Mouse (Mus musculus) spleen, postnatal 36 days (tissue): ENCODE data around the gene Ccr4.

Source experiments
- DNase-seq, 2 experiments: peaks; one replicate each; pipeline ENCODE4 v3.0.0; 2022; ENCODE audit warnings: low spot score in 2 of 2, mixed read lengths in 1 of 2

The Ccr4 gene

DNA sequence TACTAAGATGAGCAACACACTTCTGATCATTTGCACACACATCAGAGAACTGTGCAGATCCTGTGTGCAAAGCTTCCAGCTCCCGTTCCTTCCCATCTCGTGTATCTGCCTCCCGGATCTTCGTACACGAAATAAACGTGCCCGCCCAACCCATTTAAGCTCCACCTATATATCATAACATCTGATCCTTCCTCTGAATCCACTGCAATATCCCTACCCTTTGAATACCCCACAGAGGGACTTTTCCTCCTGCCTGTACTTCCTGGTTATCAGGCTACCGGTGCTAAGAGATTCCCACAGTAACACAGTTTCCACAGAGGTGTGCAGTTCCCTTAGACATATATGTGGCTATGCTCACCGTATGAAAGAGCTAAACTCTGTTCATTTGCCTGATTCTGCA, at the start of gene Ccr4:
TSS of gene Ccr4 (minus strand) at position 101 of the 400 bp plus-strand sequence.
- no peak for DNase-seq

DNA sequence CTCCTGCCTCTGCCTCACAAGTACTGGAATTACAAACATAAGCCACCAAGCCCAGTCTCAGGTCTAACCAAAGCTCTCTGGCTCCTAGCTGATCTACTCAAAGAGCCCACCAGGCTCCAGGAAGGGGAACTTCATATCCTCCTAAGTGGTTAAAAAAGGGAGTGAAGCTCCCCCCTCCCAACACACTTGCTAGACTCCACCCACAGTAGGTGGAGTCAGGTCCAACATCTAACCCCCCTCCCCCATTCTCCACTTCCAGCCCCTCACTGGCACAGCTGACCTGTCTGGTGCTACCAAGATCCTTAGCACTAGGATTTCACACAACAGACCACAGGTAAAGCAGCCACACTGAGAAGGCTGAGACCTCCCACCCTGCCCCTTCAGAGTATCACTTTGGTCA, 49.1 kb upstream of the Ccr4 start:
- no peak for DNase-seq

DNA sequence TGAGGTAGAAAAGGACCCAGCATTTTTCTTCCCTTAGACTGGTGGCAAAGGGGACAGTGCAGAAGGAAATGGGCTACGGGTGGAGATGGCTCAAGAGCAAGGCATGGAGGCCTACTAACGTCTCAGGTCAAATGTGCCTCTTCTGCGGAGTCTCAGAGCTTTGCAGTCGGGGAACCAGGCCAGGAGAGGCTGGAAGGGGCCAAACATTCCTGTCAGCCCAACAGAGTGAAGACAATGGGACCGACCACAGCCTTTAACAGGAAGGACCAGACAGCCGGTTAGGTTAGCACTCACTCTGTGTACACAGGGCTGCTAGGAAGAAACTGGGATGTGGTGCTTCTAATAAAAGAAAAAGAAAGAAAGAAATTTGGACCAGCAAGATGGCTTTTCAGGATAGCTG, 45.3 kb upstream of the Ccr4 start:
- DNase-seq: no peak

DNA sequence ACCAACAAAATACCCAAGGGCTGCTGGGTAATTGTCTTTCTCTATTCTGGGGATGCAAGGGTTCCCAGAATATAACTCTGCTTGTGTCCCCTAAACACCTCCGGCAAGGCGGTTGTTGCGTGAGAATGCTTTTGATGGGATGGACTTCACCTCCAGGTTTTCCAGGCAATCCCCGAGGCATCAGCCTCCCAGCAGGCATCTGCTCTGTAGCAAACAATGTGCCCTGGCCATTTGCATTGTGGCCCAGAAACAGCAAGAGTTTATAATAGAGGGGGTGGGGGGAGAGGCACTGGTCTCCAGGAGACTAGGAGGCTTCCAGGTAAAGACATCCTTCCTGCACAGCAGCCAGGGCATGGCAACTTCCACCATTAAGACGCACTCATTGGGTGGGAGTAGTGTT, 44.4 kb upstream of the Ccr4 start:
- DNase-seq: no peak

DNA sequence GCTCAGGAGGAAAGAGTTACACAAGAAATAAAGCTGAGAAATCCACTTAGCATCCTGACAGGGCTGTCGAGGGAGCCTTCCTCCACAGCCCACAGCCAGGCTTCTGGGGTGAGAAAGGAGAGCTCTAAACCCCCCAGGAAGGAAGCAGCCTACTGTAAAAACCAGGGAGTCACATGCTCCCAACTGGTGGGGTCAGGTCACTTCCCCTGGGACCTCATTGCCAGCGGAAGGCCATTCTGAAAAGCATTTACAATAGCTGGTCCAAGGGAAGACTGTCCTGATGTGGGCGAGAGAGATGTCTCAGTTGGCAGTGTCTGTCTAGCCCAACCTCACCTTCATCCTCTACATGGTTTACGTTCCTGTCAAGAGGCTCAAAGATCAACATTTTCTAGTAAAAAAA, 43.8 kb upstream of the Ccr4 start:
- no peak for DNase-seq

DNA sequence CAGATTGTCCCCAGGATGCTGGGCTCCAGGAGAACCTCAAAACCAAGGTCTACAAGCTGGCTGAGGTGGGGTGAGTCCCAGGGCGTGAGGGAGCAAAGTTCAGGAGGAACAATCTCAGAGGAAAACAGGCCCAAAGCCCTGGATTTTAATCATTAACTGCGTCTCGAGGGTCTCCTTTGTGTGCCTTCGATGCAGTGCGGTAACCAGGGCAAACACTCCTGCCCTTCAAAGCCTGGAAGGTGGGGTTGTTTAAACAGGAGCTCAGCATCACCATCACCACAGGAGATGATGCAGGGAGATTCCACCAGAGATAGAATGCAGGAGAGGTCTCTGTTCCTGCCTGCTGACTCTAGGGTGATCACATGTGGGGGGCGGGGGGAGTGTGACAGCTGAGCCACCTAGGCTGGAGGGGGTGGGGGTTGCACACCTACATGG, 42.9 kb upstream of the Ccr4 start:
- DNase-seq: no peak

DNA sequence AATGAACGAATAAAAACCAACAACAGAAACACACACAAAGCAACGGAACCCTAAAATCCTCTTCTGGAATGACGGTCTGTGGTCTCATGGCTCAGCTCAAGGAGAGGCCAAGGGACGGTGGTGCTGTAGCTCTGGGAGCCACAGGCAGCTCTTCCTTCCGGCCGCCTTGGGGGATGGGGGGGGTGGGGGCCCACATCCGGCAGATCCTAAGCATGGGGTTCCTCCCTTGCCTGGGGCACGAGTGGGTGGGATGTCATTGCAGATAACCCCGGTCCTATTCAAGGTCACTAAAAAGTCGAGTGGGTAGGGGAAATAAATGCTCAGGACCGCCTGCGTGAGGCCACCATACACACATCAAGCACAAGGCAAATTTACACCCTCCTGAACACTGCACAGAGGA, 42.0 kb upstream of the Ccr4 start:
- DNase-seq: no peak

DNA sequence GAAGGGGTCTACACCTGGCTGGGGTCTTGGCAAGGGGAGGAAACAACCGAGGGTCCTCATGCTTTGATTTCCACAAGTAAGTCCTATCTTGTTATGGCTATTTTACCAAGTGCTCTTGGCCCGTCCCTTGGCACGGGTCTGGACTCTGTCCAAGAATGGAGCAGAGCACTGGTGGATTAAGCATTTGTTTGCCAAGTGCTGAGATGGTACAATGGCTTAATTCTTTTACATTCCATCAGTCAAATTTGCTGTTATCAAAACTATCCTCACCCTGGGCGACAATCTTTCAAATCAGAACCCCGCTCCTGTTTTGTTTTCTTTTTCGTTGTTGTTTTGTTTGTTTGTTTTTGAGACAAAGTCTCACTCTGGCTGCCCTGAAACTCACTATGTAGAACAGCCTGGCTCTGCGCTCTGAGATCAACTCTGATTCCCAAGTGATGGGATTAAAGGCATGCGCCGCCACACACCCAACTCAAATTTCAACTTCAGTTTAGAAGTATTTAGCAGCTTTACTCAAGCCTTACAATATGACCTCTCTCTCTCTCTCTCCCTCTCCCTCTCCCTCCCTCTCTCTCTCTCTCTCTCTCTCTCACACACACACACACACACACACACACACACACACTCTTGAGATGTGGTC, 40.2 kb upstream of the Ccr4 start:
- no peak for DNase-seq

DNA sequence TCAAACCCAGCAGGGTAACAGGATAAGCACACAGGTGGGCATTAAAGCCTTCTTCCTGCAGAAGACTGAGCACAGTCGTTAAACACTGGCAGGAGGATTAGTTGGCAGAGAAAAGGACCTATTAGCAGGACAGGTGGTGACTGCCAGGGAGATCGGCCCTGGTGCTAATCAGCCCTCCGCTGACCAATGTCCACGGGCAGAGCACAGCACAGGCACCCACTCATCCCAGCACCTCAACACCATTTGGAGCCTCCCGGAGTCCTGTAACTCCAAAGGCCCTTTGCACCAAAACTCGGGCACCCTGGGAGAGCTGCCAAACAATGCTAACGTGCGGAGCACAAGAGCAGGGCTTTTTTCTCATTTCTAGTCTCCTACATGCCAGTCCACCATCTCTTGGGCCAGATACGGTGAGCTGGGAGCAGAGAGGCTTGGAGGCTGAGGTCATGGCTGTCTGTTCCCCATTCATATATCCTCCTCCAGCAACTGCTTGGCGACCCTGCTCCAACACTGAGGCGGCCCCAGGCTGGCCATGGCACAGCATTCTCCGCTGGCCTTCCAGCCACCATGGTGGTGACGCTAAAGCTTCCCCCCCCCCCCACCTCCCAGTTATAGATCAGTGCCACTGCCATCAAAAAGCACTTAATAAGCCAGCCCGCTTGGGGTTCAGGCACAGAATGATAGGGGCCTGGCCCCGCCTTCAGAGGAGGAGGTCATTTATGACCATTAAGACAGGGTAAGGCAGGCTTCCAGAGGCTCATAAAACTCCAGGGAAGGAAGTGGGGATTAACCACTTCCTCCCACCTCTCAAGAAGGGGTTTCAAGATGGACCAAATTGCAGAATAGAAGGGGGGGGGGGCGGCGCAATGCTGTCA, 39.4 kb upstream of the Ccr4 start:
- no peak for DNase-seq

DNA sequence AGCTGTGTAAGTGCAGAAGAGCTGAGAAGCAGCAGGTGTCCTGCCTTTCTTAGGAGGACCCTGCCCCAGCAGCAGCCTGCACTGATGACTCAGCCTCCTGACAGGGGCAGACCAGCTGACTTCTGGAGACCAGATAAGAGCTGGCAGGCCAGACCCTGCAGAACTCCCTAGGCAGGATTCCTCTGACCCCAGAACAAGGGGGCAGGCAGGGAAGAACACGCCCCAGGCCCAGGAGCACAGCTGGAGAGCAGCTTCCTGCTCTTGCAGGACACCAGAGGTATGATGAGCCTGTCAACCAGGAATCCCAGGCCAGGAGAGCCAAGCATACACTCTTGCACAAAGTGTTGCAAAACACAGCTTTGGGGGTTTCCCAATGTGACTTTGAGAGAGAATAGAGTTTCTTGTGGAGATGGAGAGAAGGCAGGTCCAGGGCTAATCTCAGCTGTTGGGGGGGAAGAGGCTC, 36.6 kb upstream of the Ccr4 start:
- DNase-seq: no peak

DNA sequence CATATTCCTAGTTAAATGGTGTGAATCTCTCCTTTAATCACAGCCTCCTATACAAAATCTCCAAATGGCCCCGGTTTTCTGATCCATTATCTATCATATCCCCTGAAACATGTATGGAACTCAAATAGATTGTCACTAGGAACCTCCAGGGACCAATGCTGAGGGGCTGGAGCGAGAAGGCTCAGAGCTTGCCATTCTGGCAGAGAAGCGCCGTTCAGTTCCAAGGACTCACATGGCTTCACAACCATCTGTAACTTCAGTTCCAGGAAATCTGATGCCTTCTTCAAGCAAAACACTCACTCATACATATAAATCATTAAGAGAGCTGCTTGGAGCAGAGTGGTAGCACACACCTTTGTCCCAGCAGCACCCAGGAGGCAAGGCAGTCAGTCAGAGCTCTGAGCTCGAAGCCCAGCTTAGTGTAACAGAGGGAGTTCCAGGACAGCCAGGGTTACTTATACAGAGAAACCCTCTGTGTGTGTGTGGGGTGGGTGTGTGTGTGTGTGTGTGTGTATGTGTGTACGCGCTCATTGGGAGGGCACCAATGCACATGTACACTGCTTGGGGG, 34.4 kb upstream of the Ccr4 start:
- no peak for DNase-seq

DNA sequence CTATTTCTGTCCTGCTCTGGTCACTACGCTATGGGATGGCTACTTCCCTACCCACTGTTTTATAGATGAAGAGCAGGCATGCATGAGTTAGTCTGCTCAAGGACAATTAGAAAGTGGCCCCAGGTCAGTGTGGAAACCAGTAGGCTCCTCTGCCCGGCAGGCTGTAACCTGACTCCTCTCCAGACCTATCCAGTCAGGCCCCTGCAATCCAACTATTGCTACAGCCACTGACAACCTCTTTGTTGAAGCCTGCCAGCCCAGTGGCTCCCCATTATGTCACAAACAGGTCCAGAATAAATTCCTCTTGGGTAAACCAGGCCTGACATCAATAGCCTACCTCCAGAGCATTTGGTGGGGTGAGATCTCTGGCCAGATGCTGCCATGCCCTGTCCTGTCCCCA, 31.9 kb upstream of the Ccr4 start:
- DNase-seq: no peak

DNA sequence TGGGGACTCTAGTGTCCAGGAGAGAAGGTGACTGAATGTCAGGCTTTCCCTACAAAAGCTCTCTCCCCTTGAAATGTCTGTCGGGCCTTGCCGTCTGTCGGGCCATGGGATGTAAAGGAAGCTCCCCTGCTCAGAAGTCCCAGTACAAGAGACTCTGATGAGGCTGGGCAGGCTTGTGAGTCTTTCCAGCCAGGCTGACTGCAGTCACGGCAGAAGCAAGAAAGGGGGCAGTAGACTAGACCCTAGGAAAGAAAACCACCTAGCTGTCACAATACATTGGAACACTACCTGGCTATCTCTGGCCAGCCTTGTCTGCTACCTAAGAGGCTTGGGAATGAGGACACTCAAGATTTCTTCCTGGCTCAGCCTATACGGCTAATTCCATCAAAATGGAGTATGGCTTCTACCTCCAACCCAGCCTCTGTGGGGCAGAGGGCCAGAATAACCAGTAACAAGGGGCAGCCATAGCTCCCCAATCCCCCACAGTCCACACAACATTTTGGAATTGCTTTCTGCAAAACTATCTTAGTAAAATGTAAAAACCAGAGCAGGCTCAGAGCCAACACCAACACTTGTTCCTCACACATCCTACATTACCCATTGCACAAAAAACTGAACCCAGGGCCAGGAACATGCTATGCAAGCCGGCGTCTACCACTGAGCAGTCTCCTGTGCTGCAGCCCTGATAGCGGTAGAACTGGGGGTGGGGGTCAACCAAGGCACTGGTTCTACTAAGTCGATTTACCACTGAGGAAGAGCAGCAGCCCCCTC, 30.2 kb upstream of the Ccr4 start:
- DNase-seq: no peak

DNA sequence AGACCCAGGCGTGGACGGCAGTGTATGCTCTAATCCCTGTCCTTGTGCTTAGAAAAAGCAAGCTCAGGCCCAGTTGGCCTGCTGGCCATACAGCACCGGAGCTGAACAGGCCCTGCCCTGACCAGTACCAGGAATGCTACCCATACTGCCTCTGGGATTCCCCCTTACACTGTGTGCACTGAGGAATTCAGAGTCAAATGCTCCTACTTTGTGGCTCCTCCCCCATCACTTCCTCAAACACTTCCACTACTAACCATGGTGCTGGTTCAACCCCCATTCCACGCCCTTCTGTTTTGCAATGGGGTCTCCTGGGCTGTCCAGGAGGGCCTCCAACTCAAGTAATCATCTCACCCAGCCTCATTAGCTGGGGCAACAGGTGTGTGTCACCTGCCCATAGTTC, 29.1 kb upstream of the Ccr4 start:
- no peak for DNase-seq

DNA sequence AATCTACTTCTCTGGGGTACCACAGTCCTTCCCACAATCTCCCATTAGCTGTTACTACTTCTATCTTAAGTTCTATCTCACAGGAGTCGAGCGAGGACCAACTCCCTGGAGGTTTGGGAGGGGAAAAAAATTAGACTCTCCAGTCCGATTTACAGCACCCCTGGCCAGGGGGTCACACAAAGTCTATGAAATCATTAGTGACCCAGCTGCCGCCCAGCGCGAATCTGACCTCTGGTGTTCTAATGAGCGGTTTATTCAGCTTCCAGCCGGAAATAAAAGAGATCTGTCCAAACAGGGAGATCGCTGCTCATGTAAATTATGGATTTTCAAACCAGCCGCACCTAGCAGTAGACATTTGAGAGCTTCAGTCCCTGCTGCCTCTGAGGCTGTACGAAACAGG, 26.6 kb upstream of the Ccr4 start:
- no peak for DNase-seq

DNA sequence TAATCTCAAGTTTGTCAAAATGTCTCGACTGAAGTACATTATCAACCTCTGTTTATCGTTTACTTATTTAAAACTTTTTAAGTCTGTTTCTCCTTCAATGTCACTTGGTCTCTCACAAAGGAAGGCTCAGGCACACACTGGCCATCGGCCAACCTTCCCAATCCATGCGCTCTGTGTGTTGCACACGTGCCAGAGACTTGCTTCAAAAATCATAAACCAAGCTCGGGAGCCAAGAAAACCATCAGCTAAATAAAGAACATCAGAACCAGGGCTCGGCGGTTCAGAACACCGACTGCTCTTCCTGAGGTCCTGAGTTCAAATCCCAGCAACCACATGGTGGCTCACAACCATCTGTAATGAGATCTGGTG, 23.9 kb upstream of the Ccr4 start:
- DNase-seq: no peak

DNA sequence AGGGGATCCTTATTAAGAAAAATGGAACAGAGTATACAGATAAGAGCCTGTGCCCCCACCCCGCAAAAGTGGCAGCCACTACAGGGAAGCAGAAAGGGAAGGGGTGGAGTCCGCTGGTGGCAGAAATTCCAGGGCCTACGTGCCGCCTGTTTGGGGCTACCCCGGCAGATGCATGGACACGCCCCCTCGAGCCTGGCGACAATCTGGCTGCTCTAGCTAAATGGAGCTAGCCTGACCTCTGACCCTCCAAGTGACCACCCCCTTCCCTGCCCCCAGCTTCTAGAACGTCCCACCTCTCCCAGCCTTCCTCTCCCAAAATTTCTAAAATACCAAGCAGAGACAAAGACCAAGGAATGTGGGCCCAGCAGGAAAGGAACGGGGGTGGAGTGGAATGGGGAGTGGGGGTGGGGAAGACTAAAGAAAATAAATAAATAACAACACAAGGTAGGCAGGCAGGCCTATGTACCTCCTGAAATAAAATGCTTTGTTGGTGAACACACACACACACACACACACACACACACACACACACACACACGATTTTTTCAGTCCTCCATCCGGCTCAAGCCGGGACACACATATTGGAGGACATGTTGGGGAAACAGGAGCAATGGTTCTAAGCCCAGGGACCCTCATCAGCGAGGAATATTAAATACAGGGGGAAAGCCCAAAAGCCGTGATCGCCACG, 23.4 kb upstream of the Ccr4 start:
- no peak for DNase-seq

DNA sequence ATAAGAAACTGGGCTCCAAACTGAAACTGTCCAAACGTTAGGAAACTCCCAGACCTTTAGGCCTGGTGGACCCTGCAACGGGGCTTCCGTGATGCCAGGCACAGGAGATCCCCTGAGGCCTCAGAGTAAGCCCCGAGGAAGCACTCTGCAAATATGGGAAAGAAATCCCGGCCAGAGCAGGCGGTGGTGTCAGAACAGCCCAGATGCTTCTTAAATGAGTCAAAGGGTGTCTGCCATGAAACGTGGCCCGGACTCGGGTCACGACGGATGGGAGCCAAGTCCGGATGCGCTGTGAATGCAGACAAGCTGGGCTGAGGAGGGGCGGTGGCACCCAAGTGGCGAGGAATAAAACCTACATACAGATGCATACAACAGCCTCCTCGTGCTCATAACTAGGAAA, 22.4 kb upstream of the Ccr4 start:
- no peak for DNase-seq

DNA sequence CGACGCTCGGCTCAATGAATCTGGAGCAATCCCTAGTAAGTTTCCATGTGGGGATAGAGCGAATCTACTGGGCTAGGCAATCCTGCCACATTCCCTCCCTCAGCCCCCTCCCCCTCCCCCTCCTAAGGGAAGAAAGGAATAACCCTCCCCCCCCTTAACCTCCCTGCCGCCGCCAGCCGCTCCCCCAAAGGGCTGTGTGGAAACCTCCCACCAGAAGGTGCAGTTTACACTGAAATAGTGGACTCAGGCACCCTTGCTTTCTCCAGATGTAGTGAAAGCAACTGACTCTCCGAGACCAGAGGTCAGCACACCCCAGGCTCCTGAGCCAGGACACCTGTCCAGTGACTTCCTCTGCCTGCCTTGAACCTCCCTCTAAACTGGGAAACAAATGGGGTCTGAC, 21.9 kb upstream of the Ccr4 start:
- no peak for DNase-seq

DNA sequence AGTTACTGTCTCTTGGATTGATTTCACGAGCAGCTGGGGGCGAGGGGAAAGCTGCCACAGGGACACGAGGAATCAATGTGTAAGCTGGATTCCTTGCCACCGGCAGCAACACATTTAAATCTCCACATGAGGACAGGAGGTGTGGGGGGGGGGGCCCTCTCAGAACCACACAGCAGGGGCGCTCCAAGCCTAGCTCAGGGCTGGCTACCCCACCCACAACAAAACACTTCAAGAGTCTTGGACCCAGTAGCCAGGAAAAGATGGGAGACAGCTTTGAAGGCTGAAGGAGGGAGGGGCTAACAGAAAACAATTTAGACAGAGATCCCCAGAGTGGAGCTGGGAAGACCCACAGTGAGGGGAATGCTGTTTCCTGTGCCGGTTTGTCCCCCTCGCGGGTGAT, 21.2 kb upstream of the Ccr4 start:
- DNase-seq: no peak

DNA sequence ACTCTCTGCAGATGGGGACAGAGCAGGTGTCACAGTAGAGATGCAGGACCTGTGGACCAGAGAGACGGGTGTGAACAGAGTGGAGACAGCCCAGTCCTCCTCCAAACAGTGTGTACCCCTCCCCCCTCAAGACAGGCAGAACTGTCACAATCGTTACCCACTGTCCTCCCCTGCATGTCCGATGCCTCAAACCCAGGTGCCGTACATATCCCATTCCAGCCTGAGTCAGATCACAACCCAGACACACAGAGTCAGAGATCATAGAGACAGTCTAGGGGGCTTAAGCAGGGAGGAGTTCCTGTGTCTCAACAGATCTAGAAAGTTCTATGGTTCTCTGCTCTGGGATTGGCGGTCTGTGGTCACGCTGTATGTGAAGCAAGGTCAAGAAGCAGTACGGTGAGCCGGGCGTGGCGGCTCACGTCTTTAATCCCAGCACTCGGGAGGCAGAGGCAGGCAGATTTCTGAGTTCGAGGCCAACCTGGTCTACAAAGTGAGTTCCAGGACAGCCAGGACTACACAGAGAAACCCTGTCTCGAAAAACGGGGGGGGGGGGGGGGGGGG, 20.4 kb upstream of the Ccr4 start:
- DNase-seq: no peak
